Mouse (Mus musculus): ENCODE results near the gene Snapin.

- TF ChIP-seq CTCF (IDR thresholded peaks at IDR 0.05; ENCODE audit: low read depth) (no peak), EP300 (IDR thresholded peaks at IDR 0.05; ENCODE audit: low read depth) (no peak)
Measured at GRCm38 (mm10) chr3:90443977-90444376, 46.9 kb downstream of the Snapin start.

Data from heart, postnatal 0 days (tissue).